Mouse (Mus musculus): ENCODE results near the gene Col16a1. TPM values are rescaled to one million over a fixed set of nuclear protein-coding genes. Genes with fewer than 3 reads are reported as not detected.

Gene Col16a1
- total RNA-seq (2021) = 10 to 100 TPM; 13.2 to 14.7 TPM
- long read RNA-seq, experiment 1, partial matches to known transcripts = 2 of 7 reads
- long read RNA-seq, experiment 1, other reads (novel, unspliced or antisense) = 5 of 7 reads
- long read RNA-seq, experiment 2, partial matches to known transcripts = 6 of 20 reads
- long read RNA-seq, experiment 2, other reads (novel, unspliced or antisense) = 14 of 20 reads

- peak; percentile 70 to 78 for DNase-seq (ENCODE audit: low spot score in 2 of 2)
These were observed at the start of gene Col16a1 for GRCm38 (mm10) chr4:130047331-130048202. Gene Col16a1, plus strand, starts transcription at chr4:130047840.

- DNase-seq (ENCODE audit: low spot score in 2 of 2) = no peak
These were observed 49.5 kb upstream of the Col16a1 start for GRCm38 (mm10) chr4:129998124-129998523.

GRCm38 (mm10) chr4:130001710-130002109 lies 45.9 kb upstream of the Col16a1 start:
- no peak for DNase-seq (ENCODE audit: low spot score in 2 of 2)

- DNase-seq (ENCODE audit: low spot score in 2 of 2) = no peak
These were observed 45.5 kb upstream of the Col16a1 start for GRCm38 (mm10) chr4:130002157-130002556.

DNA sequence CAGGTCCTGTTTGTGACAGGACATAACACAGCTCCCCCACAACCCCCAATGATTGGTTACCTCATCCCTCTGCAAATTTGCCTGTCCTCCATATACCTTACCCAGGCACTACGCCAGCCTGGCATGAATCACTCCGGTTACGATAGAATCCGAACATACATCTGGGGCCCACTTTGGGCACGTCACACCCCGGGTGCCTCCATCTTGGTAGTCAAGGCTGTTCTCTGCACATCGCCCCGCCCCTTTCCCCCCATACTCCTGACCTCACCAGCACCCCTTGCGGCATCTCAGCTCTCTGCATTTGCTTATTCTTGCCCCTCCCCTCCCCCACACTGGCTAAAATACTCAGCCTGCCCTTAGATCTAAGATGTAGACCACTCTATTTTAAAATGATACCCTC lies 42.0 kb upstream of the Col16a1 start:
- no peak for DNase-seq (ENCODE audit: low spot score in 2 of 2)

DNA sequence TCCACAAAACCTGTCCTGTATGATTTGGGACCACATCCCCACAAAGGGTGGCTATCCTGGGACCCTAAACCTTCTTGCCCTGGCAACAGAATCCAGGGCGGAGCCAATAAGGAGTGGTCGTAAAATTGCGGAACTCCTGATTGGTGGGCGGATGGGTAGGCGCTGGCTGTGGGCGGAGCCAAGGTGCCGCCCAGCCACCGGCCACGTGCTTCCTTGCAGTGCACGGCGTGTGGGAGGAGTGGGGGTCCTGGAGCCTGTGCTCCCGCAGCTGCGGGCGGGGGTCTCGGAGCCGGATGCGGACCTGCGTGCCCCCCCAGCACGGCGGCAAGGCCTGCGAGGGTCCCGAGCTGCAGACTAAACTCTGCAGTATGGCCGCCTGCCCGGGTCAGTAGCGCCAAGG lies 41.1 kb upstream of the Col16a1 start:
- no peak for DNase-seq (ENCODE audit: low spot score in 2 of 2)

DNA sequence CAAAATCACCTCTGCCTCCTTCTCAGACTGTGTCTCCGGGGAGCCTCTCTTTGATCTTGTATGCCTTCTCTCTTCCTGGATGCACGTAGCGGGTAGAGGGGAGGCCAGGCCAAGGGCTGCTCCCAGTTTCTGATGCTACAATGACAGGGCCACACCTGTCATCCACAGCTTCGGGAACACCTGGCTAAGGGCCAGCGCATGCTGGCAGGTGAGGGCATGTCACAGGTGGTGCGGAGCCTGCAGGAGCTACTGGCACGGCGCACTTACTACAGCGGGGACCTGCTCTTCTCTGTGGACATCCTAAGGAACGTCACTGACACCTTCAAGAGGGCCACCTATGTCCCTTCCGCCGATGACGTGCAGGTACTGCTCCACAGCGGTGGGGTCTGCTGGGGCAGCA lies 38.6 kb upstream of the Col16a1 start:
- DNase-seq (ENCODE audit: low spot score in 2 of 2) = no peak

- DNase-seq (ENCODE audit: low spot score in 2 of 2) = no peak
These were observed 36.9 kb upstream of the Col16a1 start for GRCm38 (mm10) chr4:130010723-130011122.

DNA sequence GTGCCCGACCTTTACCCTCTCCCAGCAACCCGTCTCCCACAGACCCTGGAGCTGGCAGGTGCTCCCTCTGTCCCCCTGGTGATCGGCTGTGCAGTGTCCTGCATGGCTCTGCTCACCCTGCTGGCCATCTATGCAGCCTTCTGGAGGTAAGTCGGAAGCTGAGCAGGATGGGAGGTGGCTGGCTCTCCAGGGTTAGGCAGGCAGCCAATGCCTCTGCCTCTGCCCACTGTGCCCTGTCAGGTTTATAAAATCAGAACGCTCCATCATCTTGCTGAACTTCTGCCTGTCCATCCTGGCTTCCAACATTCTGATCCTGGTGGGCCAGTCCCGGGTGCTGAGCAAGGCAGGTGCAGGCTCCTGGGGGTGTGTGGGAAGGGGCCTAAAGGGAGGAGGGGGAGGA lies 35.4 kb upstream of the Col16a1 start:
- DNase-seq (ENCODE audit: low spot score in 2 of 2) = no peak

DNA sequence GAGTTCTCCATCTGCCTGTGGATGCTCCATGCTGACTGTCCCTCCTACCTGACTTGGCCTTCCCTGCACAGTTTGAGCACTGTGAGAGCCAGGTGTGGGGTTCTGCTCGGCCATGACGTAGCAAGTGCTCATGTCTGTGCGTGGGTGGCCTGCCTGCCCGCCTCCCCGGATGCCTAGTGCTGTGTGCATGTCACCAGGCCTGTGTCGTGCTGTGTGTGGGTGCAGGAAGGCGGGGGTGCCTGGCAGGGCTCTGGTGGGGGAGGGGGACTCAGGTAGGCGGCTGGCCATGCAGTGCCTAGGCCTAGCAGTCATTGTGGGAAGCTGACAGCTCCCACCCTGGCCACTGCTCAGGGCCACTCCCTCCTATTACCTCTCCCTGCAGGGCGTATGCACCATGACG lies 34.5 kb upstream of the Col16a1 start:
- DNase-seq (ENCODE audit: low spot score in 2 of 2) = no peak

- no peak for DNase-seq (ENCODE audit: low spot score in 2 of 2)
These were observed 31.6 kb upstream of the Col16a1 start for GRCm38 (mm10) chr4:130016010-130016409.

DNA sequence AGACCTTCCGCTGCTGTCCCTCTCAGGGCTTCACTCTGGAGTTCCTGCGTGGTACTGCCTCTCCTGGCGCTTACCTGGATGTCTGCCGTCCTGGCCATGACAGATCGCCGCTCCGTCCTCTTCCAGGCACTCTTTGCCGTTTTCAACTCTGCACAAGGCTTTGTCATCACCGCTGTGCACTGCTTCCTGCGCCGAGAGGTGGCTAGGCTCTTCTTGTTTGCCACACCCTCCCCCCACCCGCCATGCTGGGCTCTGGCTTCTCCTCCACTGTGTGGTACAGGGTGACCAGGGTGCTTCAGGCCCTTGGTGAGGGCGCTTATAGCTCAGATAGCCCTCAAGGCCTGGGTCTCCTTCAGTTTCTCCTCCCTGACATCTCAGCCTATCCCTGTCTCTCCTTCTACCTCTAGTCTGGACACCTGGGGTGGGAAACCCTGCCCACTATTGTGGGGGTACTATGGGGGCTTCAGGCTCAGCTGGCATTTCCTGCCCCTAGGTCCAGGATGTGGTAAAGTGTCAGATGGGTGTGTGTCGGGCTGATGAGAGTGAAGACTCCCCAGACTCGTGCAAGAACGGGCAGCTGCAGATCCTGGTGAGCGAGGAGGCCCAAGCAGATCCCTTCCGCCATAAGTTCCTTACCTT lies 30.5 kb upstream of the Col16a1 start:
- no peak for DNase-seq (ENCODE audit: low spot score in 2 of 2)

DNA sequence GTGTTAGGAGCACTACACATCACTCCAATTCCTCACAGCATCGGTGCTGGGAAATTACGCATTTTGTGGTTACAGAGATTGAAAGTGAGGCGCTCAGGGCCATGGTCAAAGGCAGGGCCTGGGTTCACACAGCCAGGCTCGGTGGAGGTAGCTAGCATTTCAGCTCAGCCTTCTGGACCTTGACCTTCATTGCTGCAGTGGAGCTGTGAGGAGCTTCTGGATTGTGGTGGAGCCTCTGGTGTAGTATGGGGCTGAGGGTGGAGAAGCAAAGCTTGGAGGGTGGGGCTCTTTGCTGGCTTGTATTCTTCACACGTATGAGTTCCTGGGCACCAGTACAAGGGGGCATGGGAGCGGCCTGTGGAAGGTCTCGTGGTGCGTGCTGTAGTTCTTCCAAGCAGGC lies 24.7 kb upstream of the Col16a1 start:
- DNase-seq (ENCODE audit: low spot score in 2 of 2) = no peak

- peak in 1 of 2 experiments; percentile 14 for DNase-seq (ENCODE audit: low spot score in 2 of 2)
These were observed 24.0 kb upstream of the Col16a1 start for GRCm38 (mm10) chr4:130023511-130024231.

GRCm38 (mm10) chr4:130025544-130025943 lies 22.1 kb upstream of the Col16a1 start:
- no peak for DNase-seq (ENCODE audit: low spot score in 2 of 2)

GRCm38 (mm10) chr4:130031146-130031545 lies 16.5 kb upstream of the Col16a1 start:
- DNase-seq (ENCODE audit: low spot score in 2 of 2) = no peak

- no peak for DNase-seq (ENCODE audit: low spot score in 2 of 2)
These were observed 14.1 kb upstream of the Col16a1 start for GRCm38 (mm10) chr4:130033496-130033895.

GRCm38 (mm10) chr4:130036112-130036511 lies 11.5 kb upstream of the Col16a1 start:
- DNase-seq (ENCODE audit: low spot score in 2 of 2) = peak in 1 of 2 experiments; percentile 44

- peak in 1 of 2 experiments; percentile 33 for DNase-seq (ENCODE audit: low spot score in 2 of 2)
These were observed 10.9 kb upstream of the Col16a1 start for GRCm38 (mm10) chr4:130036573-130037401.

GRCm38 (mm10) chr4:130039351-130039750 lies 8.3 kb upstream of the Col16a1 start:
- DNase-seq (ENCODE audit: low spot score in 2 of 2) = no peak
